Mouse (Mus musculus) gastrocnemius, postnatal 4 days (tissue): Measurements from ENCODE around the gene Slc22a23. TPM values are rescaled to one million over a fixed set of nuclear protein-coding genes. Genes with fewer than 3 reads are reported as not detected.

ENCODE experiments used
- DNase-seq, 2 experiments: peaks; one replicate each; pipeline ENCODE4 v3.0.0; 2021 to 2022; ENCODE audit warnings: low spot score in 2 of 2, mixed read lengths in 2 of 2
- total RNA-seq, 2 experiments: library from RNA; stranded (reverse); gene quantifications; 2 replicates each; pipeline ENCODE4 v1.2.3; 2021

Slc22a23 gene
- total RNA-seq, 2 experiments from 2014 or later, result 7.4 to 7.8 TPM

- peak; percentile 25 to 28 for DNase-seq
These were observed 72.5 kb downstream of the Slc22a23 start for GRCm38 (mm10) chr13:34272275-34273054.

- no peak for DNase-seq
These were observed 73.3 kb downstream of the Slc22a23 start for GRCm38 (mm10) chr13:34271665-34272064.

GRCm38 (mm10) chr13:34270886-34271602, 73.9 kb downstream of the Slc22a23 start:
- DNase-seq, result no peak

- DNase-seq, result no peak
These were observed 75.5 kb downstream of the Slc22a23 start for GRCm38 (mm10) chr13:34269376-34269991.

- no peak for DNase-seq
These were observed 77.9 kb downstream of the Slc22a23 start for GRCm38 (mm10) chr13:34266942-34267660.

GRCm38 (mm10) chr13:34266067-34266466, 78.9 kb downstream of the Slc22a23 start:
- DNase-seq, result no peak

- DNase-seq, result no peak
These were observed 79.4 kb downstream of the Slc22a23 start for GRCm38 (mm10) chr13:34265576-34265975.

GRCm38 (mm10) chr13:34265022-34265565, 79.9 kb downstream of the Slc22a23 start:
- DNase-seq, result no peak

GRCm38 (mm10) chr13:34264508-34264907, 80.5 kb downstream of the Slc22a23 start:
- no peak for DNase-seq

GRCm38 (mm10) chr13:34258765-34259164, 86.2 kb downstream of the Slc22a23 start:
- no peak for DNase-seq

- no peak for DNase-seq
These were observed 87.8 kb downstream of the Slc22a23 start for GRCm38 (mm10) chr13:34257177-34257576.

- no peak for DNase-seq
These were observed 88.3 kb downstream of the Slc22a23 start for GRCm38 (mm10) chr13:34256676-34257075.

- DNase-seq, result no peak
These were observed 89.7 kb downstream of the Slc22a23 start for GRCm38 (mm10) chr13:34255297-34255696.

GRCm38 (mm10) chr13:34254691-34255090, 90.3 kb downstream of the Slc22a23 start:
- DNase-seq, result peak in 1 of 2 experiments; percentile 20

- DNase-seq, result no peak
These were observed 91.2 kb downstream of the Slc22a23 start for GRCm38 (mm10) chr13:34253736-34254135.

- no peak for DNase-seq
These were observed 95.8 kb downstream of the Slc22a23 start for GRCm38 (mm10) chr13:34248941-34249920.

GRCm38 (mm10) chr13:34248107-34248506, 96.9 kb downstream of the Slc22a23 start:
- DNase-seq, result no peak

- DNase-seq, result no peak
These were observed 98.2 kb downstream of the Slc22a23 start for GRCm38 (mm10) chr13:34246821-34247220.

GRCm38 (mm10) chr13:34245216-34245615, 99.8 kb downstream of the Slc22a23 start:
- no peak for DNase-seq

GRCm38 (mm10) chr13:34244186-34244585, 100.8 kb downstream of the Slc22a23 start:
- no peak for DNase-seq
